Mouse (Mus musculus) inflammation-experienced regulatory T-cells, adult 6 months (primary cell): Measurements from ENCODE around the gene Eci3. TPM values are rescaled to one million over a fixed set of nuclear protein-coding genes. Genes with fewer than 3 reads are reported as not detected.
A peak's percentile ranks its signal among the peaks of the same experiment; 100 is the strongest.
"Not testable (repeated sequence)": the region's sequence is repeated elsewhere in the genome, so short reads cannot be mapped to it uniquely, and the experiment has no call there.

Source experiments
- ATAC-seq: one replicate; pipeline ENCODE4 v1.8.0; 2017
- polyA plus RNA-seq, 3 experiments: library from polyadenylated mRNA; unstranded; fragments of 100-300 nt; shearing (Covaris generic); gene quantifications; one replicate each; pipeline ENCODE4 v1.2.1; 2017

The Eci3 gene
- under 1 TPM in 1 of 3 experiments, not detected in 2; 0.78 TPM for polyA plus RNA-seq

DNA sequence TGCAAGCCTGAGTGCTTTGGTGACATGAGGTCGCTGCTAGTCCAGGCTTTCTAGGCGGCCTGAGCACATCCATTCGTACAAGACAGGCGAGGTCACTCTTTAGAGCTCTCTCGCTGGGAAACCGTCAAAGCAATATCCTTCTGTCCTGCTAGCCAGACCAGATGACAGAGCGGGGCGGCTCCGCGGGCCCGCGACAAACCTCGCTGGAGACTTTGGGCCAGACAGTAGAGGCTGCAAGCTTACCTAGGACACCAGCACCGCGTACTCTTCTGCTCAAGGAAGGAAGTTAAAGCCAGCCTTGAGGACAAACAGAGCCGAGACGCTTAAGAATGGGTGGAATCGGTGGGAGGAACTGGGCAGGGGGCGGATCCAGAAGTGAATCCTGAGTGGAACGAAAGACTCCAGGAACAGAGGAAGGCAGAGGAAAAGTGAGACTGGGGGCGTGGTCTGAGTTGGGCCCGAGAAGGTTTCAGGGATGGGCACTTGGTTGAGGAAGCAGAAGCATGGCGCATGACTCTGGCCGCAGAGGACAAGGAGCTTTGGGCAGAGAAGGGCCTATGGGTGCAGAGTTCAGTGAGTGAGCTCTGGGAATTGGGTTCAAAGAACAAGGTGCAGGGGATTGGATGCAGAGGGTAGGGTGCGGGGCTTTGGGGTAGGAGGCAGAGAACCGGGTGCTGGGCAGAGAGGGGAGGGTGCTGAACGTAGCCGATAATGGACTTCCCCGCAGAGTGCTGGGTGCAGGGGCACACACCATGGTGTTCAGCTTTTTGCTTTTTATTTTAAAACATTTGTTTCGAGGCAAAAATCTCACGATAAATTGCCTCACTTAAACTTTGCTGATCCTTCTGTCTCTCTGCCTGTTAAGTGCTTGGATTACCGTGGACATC is at the start of gene Eci3:
Gene Eci3 (minus strand): TSS at position 300 of the 887 bp plus-strand sequence.
- no peak for ATAC-seq

DNA sequence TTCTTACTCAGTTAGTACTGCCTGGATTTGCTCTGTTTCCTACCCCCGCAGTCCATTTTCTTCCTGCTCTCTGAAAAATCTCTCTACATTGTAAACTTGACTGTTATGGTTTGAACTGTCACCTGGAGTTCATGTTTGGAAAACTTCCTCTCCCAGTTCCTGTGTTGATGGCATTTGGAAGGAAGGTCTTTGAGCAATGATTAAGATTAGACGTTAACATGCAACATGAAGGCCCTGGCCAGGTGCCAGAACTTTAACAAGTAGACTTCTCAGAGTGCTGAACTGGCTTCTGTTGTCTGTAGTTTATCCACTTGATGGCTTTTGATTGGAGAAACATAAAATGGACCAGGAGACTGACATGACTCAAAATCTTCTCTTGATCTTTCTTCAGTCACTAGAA is 32.3 kb upstream of the Eci3 start:
- ATAC-seq = no peak

DNA sequence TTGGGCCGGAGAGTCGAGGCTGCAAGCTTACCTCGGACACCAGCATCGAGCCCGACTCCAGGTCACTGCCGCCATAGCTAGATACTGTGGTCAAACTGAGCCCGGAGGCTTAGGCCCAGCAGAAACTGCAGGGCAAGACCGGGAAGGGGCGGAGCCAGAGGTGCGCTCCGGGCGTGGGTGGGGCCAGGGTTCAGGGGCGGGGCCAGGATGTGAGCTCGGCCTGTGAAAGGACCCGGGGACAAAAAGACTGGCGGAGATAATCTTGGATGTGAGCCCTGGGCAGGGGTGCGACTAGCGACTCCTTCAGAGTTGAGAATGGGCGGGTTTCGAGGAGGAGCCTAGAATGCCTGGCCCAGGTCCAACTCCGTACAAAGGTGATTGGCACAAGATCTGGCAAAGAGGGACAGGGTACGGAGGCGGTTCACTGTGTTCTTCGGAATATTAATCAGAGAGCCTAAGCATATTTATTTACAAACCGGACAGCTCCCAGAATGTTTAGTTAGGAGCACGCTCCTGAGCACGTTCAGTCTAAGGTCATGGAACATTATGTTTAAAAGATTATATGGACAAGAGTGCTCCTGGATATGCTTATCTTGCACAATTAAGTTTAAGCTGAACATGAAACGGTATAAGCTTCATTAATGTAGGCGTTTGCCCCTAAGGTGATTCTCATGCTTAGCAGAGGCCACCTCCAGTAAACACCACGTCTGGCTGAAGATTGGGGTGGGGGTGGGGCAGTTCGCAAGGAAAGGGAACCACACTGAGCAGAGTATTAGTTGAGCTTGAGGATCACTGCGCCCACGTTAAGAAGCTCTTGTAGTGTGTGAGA is 30.6 kb upstream of the Eci3 start:
- peak; percentile 89 for ATAC-seq

GRCm38 (mm10) chr13:34993595-34993982 is 30.0 kb upstream of the Eci3 start:
- ATAC-seq = peak; percentile 44

GRCm38 (mm10) chr13:34993085-34993484 is 29.5 kb upstream of the Eci3 start:
- ATAC-seq = no peak

- ATAC-seq = no peak
Measured at GRCm38 (mm10) chr13:34991581-34992273, 28.1 kb upstream of the Eci3 start.

DNA sequence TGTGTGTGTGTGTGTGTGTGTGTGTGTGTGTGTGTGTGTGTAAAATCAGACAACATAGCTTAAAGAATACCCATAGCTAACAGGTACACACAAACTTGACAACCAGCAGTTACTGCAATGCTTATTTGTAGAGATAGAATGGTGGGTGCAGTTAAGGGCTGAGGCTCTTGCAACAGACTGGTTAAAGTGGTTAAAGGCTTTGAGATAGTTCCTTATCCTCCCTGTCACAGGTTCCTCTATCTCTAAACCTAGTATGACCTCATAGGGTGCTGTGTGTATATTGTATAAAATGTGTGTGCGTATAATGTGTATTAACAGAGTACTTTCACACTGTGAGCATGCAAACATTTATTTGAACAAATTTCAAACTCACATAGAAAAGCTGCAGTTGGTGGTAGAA is 19.9 kb upstream of the Eci3 start:
- not testable (repeated sequence) for ATAC-seq

GRCm38 (mm10) chr13:34978635-34979034 is 15.0 kb upstream of the Eci3 start:
- ATAC-seq = not testable (repeated sequence)

DNA sequence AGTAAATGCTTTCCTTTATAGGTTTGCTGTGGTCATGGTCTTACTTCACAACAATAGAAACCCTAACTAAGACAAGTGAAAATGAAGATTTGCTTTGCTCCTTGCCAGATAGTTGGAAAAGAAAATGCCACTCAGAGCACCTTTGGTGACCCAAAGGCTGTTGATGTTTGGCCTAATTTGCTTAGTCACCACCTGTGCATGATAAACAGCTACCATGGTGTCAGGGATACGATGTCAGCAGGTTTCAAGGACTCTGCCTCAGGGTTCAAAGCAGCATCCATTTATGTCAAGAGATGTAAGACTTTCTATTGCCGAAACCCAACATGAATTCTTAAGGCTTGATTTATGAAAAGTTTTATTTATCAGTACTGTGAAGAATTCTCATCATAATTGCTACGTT is 13.8 kb upstream of the Eci3 start:
- no peak for ATAC-seq

GRCm38 (mm10) chr13:34976116-34976515 is 12.5 kb upstream of the Eci3 start:
- ATAC-seq = no peak

DNA sequence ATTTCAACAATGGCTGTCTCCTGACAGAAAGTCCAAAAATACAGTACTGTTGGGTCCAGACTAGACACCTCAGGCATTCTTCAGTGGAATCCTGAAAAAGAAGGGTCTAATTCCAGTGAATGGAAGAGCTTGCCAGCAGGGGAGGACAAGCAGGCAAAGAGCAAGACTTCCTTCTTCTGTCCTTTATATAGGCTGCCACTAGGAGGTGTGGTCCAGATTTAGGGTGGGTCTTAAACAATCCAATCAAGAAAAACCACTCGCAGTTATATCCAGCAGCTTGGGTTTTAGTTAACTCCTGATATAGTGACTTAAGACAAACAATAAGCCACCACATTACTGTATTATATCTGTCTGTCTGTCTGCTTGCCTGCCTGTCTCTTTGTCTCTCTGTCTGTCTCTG is 10.2 kb upstream of the Eci3 start:
- ATAC-seq = peak; percentile 32

GRCm38 (mm10) chr13:34973149-34973548 is 9.5 kb upstream of the Eci3 start:
- ATAC-seq = peak; percentile 63

DNA sequence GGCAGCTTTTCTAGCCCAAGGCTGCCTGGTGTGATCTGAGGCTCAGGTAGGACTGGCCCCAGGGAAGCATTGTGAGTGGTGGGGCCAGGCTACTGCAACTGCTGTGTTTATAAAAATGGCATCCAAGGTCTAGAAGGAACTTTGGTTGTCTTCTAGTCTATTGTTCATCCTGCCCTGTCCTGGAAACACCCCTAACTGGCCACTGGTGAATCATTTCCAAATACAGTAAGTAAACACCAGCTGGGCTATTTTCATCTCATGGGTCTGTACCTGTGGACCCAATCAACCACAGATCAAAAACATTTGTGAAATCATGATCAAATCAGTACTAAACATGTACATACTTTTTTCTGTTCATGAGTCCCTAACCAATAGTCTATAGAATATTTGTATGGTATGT is 8.8 kb upstream of the Eci3 start:
- ATAC-seq = not testable (repeated sequence)

- ATAC-seq = not testable (repeated sequence)
Measured at GRCm38 (mm10) chr13:34965647-34966046, 2.0 kb upstream of the Eci3 start.

DNA sequence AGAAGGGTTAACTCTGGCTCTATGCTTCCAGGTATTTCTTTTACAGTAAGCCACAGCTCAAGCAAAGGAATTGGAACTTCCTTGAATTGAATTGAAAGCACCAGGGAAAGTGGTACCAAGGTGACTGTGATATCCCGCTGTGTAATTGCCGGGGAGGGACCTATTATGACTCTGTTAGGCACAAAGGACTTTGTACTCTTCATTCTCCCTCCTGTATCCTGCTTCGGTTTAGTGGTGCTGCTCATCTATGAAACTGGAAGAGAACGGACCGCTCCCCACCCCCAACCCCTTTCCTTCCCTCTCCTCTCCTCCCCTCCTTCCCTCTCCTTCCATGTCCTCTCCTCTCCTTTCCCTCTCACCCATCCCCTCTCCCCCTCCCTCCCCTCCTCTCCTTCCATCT is 1.3 kb upstream of the Eci3 start:
- ATAC-seq = no peak

- ATAC-seq = no peak
Measured at GRCm38 (mm10) chr13:34964419-34964818, 809 bp upstream of the Eci3 start.

- no peak for ATAC-seq
Measured at GRCm38 (mm10) chr13:34960996-34961770, 2.4 kb downstream of the Eci3 start.

DNA sequence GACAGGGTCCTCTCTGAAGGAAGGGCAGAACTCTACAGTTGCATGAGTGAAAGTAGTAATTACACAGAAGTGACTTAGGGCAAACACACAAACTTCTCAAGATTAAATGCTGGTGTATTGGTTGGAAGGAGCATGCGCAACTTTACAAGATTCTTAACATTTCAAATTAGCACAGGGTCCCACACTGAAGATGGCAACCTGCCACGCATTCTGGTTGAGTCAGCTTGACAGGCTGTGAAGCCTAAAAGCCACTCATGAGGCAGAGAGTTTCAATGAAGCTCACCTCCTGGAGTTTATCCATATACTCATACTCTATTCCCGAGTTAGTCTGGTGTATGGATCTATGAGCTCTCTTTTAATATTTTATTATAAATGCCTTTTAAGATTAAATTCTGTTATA is 5.5 kb downstream of the Eci3 start:
- not testable (repeated sequence) for ATAC-seq

DNA sequence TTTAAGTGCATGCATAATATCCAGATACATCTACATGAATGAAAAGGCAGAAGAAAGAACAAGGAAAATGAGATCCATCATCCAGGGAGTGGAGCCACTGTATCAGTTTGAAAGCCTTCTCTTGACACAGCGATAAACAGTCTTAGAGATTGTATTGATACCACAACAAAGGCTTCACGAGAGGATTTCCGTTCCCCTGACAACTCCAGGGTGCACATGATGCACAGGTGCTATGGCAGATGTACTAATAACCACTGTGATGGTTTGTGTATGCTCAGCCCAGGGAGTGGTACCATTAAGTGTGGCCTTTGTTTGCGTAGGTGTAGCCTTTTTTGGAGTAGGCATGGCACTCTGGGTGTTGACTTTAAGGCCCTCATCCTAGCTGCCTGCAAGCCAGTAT is 6.7 kb downstream of the Eci3 start:
- peak; percentile 78 for ATAC-seq

GRCm38 (mm10) chr13:34951437-34951836 is 12.2 kb downstream of the Eci3 start:
- not testable (repeated sequence) for ATAC-seq

- no peak for ATAC-seq
Measured at GRCm38 (mm10) chr13:34942370-34942769, 21.2 kb downstream of the Eci3 start.
